Mouse (Mus musculus) myocyte (in vitro differentiated cells): ENCODE results near the gene Scfd1.

Source experiments
- E2F4 ChIP-seq: IDR thresholded peaks from one replicate; pipeline ENCODE4 v1.6.1; 2011; ENCODE audit warnings: mild to moderate bottlenecking, control low read depth, moderate library complexity; ENCODE audit not compliant: insufficient read depth
- POLR2A ChIP-seq: IDR thresholded peaks from one replicate; pipeline ENCODE4 v1.6.1; 2011; ENCODE audit warnings: low read depth, mild to moderate bottlenecking, control low read depth, moderate library complexity; ENCODE audit not compliant: insufficient read length
- TCF12 ChIP-seq: IDR thresholded peaks from one replicate; pipeline ENCODE4 v1.6.1; 2011; ENCODE audit warnings: mild to moderate bottlenecking, control low read depth; ENCODE audit not compliant: poor library complexity, insufficient read depth, severe bottlenecking
- TCF3 ChIP-seq: IDR thresholded peaks from one replicate; pipeline ENCODE4 v1.6.1; 2011; ENCODE audit warnings: low read depth, control low read depth; ENCODE audit not compliant: insufficient read length
- USF1 ChIP-seq: IDR thresholded peaks from one replicate; pipeline ENCODE4 v1.6.1; 2011; ENCODE audit warnings: low read depth, mild to moderate bottlenecking, control low read depth, moderate library complexity

DNA sequence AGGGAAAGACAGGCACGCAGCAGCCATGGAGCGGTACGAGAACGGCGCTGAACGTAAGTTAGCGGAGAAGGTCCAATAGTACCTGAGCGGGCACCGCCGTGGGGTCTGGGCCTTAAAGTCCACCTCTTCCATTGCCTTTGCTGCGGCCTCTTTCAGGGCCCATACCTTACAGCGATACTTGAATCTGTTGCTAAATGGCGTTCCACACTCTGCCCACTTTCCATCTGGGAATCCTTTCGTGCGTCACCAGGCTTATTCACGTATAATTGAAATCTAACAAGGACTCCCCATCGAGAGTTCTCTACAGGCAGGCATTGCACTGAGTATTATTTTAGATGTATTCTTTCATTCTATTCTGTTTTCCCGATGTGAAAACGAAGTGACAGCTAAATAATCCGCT lies 117.3 kb downstream of the Scfd1 start:
- TF ChIP-seq POLR2A (no peak), E2F4 (no peak), TCF12 (no peak), USF1 (no peak), TCF3 (no peak)
